Mouse (Mus musculus): ENCODE data around the gene Armh3.

DNA sequence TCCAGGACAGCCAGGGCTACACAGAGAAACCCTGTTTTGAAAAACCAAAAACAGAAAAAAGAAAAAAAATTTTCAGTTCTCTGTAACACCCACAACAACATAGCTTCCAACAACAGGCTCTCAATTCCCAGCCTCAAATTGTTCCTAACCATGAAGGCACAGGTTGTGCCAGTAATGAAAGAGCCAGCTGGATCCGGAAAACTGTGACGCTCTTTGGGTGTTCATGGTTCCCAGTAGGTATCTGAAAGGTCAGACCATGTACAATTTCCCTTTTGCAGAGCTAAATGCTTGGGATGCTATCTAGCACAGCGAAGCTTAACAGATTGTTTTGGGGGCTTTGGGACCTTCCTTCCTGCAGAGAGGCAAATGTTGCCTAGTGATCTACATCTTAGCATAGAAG lies 82.3 kb downstream of the Armh3 start:
- TF ChIP-seq POLR2A (IDR thresholded peaks at IDR 0.05; ENCODE audit: borderline replicate concordance, extremely low read depth, insufficient read depth, insufficient read length, poor library complexity, severe bottlenecking), result no peak
- TF ChIP-seq CTCF (IDR thresholded peaks at IDR 0.05; ENCODE audit: borderline replicate concordance, extremely low read depth, insufficient read depth, insufficient read length), result no peak

All from brain, embryonic 14.5 days (tissue).